Mouse (Mus musculus) limb, embryonic 15.5 days (tissue): ENCODE measurements around the gene Jagn1. TPM values are rescaled to one million over a fixed set of nuclear protein-coding genes. Genes with fewer than 3 reads are reported as not detected.

Experiments used
- ATAC-seq: fragments of 200-750 bp; cut with Nextera tagmentation; 2 replicates; pipeline ENCODE4 v1.8.0; 2017; ENCODE audit warnings: low read depth, moderate TSS enrichment; ENCODE audit not compliant: insufficient number of reproducible peaks, low FRiP score, low TSS enrichment
- H3K27ac ChIP-seq: fragments of 300-500 bp; sonication (generic); 2 replicates; pipeline ENCODE4 v1.5.1; 2015; ENCODE audit warnings: moderate library complexity, mild to moderate bottlenecking, inconsistent platforms
- H3K27me3 ChIP-seq: fragments of 300-500 bp; sonication (generic); 2 replicates; pipeline ENCODE4 v1.6.1; 2015; ENCODE audit warnings: inconsistent platforms
- H3K36me3 ChIP-seq: fragments of 300-500 bp; sonication (generic); 2 replicates; pipeline ENCODE4 v1.6.1; 2015; ENCODE audit warnings: inconsistent platforms
- H3K4me1 ChIP-seq: fragments of 300-500 bp; sonication (generic); 2 replicates; pipeline ENCODE4 v1.6.1; 2015; ENCODE audit warnings: inconsistent platforms
- H3K4me2 ChIP-seq: fragments of 300-500 bp; sonication (generic); 2 replicates; pipeline ENCODE4 v1.6.1; 2015; ENCODE audit warnings: mild to moderate bottlenecking, inconsistent platforms
- H3K4me3 ChIP-seq: fragments of 300-500 bp; sonication (generic); 2 replicates; pipeline ENCODE4 v1.5.1; 2015; ENCODE audit warnings: mild to moderate bottlenecking, inconsistent platforms
- H3K9ac ChIP-seq: fragments of 300-500 bp; sonication (generic); 2 replicates; pipeline ENCODE4 v1.6.1; 2015; ENCODE audit warnings: inconsistent platforms
- H3K9me3 ChIP-seq: fragments of 300-500 bp; sonication (generic); 2 replicates; pipeline ENCODE4 v1.6.1; 2016; ENCODE audit warnings: inconsistent platforms
- WGBS: fragments of 180-500 bp; shearing (Covaris S2); methylation state at CpG from one replicate; pipeline ENCODE4 v1.1.7; 2015; 5-methylcytosine and 5-hydroxymethylcytosine counted together
- polyA plus RNA-seq: library from polyadenylated mRNA; unstranded; fragments of >200 nt; fragmentation: Nextera tagmentation; extraction: Ambion mirVana; gene quantifications from 2 replicates; pipeline ENCODE4 v1.2.1, GENCODE M21; 2015

Gene Jagn1
- polyA plus RNA-seq, 1 experiment from 2014 or later: 88.5 TPM

DNA sequence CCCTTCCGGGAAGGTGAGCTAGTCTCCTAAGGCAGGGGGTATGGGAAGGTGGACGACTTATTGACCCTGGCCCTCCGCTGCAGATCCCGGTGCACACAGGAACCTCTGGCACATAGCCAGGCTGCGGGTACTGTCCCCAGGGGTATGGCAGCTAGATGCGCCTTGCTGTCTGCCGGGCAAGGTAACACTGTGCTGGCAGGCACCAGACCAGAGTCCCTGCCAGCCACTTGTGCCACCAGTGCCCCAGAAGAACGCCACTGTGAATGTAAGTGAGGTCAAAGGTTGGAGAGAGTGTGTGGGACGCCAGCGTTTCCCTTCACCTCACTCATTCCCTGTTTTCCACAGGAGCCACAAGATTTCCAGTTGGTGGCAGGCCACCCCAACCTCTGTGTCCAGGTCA is 36.5 kb downstream of the Jagn1 start:
- WGBS: 84% methylated on average over 10 of the region's 10 CpGs
- Histone ChIP-seq H3K36me3 (no peaks in the 10 kb centered on the region), H3K27me3 (peaks cover 41% of the 10 kb centered on the region)

GRCm38 (mm10) chr6:113480555-113481373 is 38.4 kb downstream of the Jagn1 start:
- H3K9ac ChIP-seq: no peak overlapping the region
- H3K27me3 ChIP-seq: peaks cover 38% of the 10 kb centered on the region
- H3K4me2 ChIP-seq: no peak overlapping the region
- no peak overlapping the region for H3K4me3 ChIP-seq
- peak overlapping the region; percentile 39 for H3K27ac ChIP-seq
- peak; percentile 13; the same call in 1 of the 2 replicates for ATAC-seq
- peaks cover 19% of the 10 kb centered on the region for H3K4me1 ChIP-seq
- WGBS: 48% methylated on average over 18 of the region's 18 CpGs
- H3K9me3 ChIP-seq: no peaks in the 10 kb centered on the region
- no peaks in the 10 kb centered on the region for H3K36me3 ChIP-seq

More for the DNA sequence above, 36.5 kb downstream of the Jagn1 start:
- Histone ChIP-seq H3K27ac (no peak overlapping the region), H3K4me3 (no peak overlapping the region), H3K4me2 (no peak overlapping the region), H3K9ac (no peak overlapping the region), H3K4me1 (peaks cover 17% of the 10 kb centered on the region), H3K9me3 (no peaks in the 10 kb centered on the region)
- no peak for ATAC-seq

- ATAC-seq: no peak
- Histone ChIP-seq H3K4me1 (peaks cover 24% of the 10 kb centered on the region), H3K36me3 (no peaks in the 10 kb centered on the region), H3K27ac (peak overlapping the region; percentile 47), H3K9me3 (no peaks in the 10 kb centered on the region), H3K4me2 (peak overlapping the region; percentile 72), H3K9ac (no peak overlapping the region; the same call in 1 of the 2 replicates), H3K4me3 (peak overlapping the region; percentile 45), H3K27me3 (peaks cover 38% of the 10 kb centered on the region)
- 3% methylated on average over 65 of the region's 65 CpGs for WGBS
These were observed 40.2 kb downstream of the Jagn1 start for GRCm38 (mm10) chr6:113482477-113483099.

DNA sequence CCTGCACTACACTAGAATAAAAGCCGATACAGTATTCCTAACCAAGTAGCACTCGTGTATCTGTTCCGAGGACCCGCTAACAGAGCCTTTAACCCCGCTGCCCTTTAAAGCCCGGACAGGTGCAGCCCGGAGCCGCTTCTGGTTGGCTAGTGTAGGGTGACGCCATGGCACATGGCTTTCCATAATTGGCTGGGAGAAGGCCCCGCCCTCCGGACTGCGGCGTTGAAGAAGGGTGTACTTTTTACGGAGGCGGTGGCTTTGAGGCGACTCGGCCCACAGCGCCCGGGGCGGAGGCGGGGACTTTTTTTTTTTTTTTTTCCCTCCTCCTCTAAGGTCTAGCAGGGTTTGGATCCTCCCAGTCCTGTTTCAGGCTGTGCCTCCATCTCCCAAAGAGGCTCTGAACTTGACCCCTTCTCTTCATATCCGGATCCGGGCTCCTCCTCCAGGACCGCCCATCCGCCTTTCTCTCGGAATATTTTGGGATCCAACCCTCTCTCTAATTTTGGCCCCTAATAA is 40.8 kb downstream of the Jagn1 start, which contains the start of gene Creld1:
TSS of gene Creld1 (plus strand) at position 198 of the 516 bp plus-strand sequence.
- Histone ChIP-seq H3K36me3 (no peaks in the 10 kb centered on the region), H3K4me1 (peaks cover 24% of the 10 kb centered on the region), H3K9ac (peak within 1 kb of the TSS; percentile 35), H3K4me3 (peak within 1 kb of the TSS; percentile 45), H3K27ac (peak within 1 kb of the TSS; percentile 63), H3K4me2 (peak within 1 kb of the TSS; percentile 72), H3K9me3 (no peaks in the 10 kb centered on the region), H3K27me3 (peaks cover 38% of the 10 kb centered on the region)
- ATAC-seq: peak; percentile 82
- WGBS: under 1% methylated on average over 26 of the region's 26 CpGs

DNA sequence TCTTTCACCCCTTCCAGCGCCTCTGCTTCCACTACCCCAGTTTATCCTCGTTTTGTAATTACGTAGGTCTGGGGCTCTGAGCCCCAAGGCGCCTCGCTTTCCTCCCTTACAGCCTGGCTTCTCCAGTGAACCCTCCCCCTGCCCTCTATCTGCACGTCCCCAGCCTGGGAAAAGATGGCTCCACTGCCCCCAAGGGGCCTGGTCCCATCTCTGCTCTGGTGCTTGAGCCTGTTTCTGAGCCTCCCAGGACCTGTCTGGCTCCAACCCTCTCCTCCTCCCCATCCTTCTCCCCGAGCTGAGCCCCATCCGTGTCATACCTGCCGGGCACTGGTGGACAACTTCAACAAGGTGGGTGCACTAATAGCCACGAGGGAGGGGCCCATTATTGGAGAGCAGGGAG is 41.4 kb downstream of the Jagn1 start:
- peaks cover 38% of the 10 kb centered on the region for H3K27me3 ChIP-seq
- H3K4me3 ChIP-seq: peak overlapping the region; percentile 45
- H3K4me2 ChIP-seq: peak overlapping the region; percentile 72
- no peaks in the 10 kb centered on the region for H3K36me3 ChIP-seq
- WGBS: 12% methylated on average over 10 of the region's 10 CpGs
- peak overlapping the region; percentile 35 for H3K9ac ChIP-seq
- H3K4me1 ChIP-seq: peaks cover 24% of the 10 kb centered on the region
- no peaks in the 10 kb centered on the region for H3K9me3 ChIP-seq
- no peak for ATAC-seq
- H3K27ac ChIP-seq: peak overlapping the region; percentile 63; the same call in 1 of the 2 replicates

DNA sequence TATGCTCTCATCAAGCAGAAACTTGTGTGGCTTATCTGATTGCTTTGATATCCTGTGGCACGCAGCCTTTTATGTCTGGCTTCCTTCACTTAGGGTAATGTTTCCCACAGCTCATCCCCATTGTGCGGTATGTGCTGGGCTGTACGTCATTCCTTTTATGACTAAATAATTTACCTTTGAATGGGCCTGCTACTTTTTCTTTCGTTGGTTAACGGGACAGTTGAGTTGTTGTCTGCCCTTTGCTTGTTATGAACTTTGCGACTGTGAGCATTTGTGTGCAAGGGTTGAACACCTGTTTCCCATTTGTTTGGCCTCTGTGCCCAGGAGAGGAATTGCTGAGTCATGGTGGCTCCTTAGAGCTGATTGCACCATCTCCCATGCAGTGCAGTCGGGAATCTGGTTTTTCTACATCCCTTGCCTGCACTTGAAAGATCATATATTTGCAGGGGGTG is 44.8 kb downstream of the Jagn1 start:
- Histone ChIP-seq H3K27me3 (peaks cover 9% of the 10 kb centered on the region), H3K27ac (0 out of 2 replicates have a peak overlapping the region, but pooled peaks have one; percentile 51), H3K4me1 (peaks cover 23% of the 10 kb centered on the region), H3K4me3 (no peak overlapping the region), H3K4me2 (no peak overlapping the region), H3K36me3 (peaks cover 6% of the 10 kb centered on the region; the same call in 1 of the 2 replicates), H3K9me3 (no peaks in the 10 kb centered on the region), H3K9ac (no peak overlapping the region)
- WGBS: 10% methylated on average over 7 of the region's 7 CpGs
- no peak for ATAC-seq

DNA sequence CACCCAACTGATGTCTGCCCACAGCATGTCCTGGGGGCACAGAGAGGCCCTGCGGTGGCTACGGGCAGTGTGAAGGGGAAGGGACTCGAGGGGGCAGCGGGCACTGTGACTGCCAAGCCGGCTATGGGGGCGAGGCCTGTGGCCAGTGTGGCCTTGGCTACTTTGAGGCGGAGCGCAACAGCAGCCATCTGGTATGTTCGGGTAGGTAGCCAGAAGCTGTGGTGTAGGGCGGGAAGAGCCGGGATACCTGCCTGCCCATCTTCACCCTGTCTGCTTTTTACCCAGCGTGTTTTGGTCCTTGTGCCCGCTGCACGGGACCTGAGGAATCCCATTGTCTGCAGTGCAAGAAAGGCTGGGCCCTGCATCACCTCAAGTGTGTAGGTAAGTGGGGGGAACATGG is 47.0 kb downstream of the Jagn1 start:
- no peak overlapping the region for H3K4me3 ChIP-seq
- WGBS: 91% methylated on average over 14 of the region's 14 CpGs
- ATAC-seq: no peak
- H3K9ac ChIP-seq: no peak overlapping the region
- H3K36me3 ChIP-seq: peaks cover 6% of the 10 kb centered on the region; the same call in 1 of the 2 replicates
- no peak overlapping the region for H3K27ac ChIP-seq
- no peaks in the 10 kb centered on the region for H3K9me3 ChIP-seq
- 0 out of 2 replicates have a peak, but pooled peaks cover under 1% of the 10 kb centered on the region for H3K27me3 ChIP-seq
- no peak overlapping the region for H3K4me2 ChIP-seq
- H3K4me1 ChIP-seq: peaks cover 8% of the 10 kb centered on the region; the same call in 1 of the 2 replicates

- peaks cover 23% of the 10 kb centered on the region for H3K27me3 ChIP-seq
- no peak overlapping the region for H3K4me2 ChIP-seq
- no peak for ATAC-seq
- peaks cover 17% of the 10 kb centered on the region for H3K4me1 ChIP-seq
- WGBS: 75% methylated on average over 24 of the region's 24 CpGs
- no peak overlapping the region for H3K9ac ChIP-seq
- no peaks in the 10 kb centered on the region for H3K9me3 ChIP-seq
- no peak overlapping the region for H3K27ac ChIP-seq
- H3K4me3 ChIP-seq: no peak overlapping the region
- peaks cover 6% of the 10 kb centered on the region; the same call in 1 of the 2 replicates for H3K36me3 ChIP-seq
These were observed 49.9 kb downstream of the Jagn1 start for GRCm38 (mm10) chr6:113492101-113492864.

- peak; percentile 62; the same call in 1 of the 2 replicates for ATAC-seq
- H3K27ac ChIP-seq: no peak overlapping the region
These were observed 52.0 kb downstream of the Jagn1 start for GRCm38 (mm10) chr6:113494258-113494788.

DNA sequence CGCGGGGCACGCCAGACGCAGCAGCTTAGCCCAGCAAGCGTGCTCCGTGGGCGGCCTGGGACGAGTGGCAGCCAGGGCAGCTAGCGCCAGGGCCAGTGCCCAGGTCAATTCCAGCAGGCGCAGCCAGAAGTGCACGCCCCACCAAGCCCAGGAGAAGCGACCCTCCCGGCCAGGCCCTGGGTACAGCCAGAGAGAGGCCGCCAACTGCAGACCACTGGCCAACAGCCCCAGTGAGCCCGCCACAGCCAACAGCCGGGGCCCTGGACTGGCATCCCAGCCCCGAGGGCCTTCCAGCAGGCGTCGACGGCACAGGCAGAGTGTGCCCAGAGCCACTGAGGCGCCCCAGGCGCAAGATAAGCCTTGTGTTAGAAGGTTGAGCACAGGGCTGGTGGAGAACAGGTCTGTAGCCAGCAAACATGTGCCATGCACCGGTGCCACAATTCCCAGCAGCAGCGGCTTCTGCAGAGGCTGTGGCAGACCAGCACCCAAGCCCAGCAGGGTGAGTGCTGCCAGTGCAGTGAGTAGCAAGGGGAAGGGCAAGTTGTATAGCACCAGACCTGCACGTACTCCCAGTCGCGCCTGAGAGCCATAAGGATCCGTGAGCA is 52.8 kb downstream of the Jagn1 start:
- ATAC-seq: no peak
- no peaks in the 10 kb centered on the region for H3K36me3 ChIP-seq
- no peak overlapping the region for H3K9ac ChIP-seq
- no peak overlapping the region for H3K27ac ChIP-seq
- peaks cover 38% of the 10 kb centered on the region for H3K27me3 ChIP-seq
- H3K4me2 ChIP-seq: peak overlapping the region; percentile 60
- 35% methylated on average over 28 of the region's 28 CpGs for WGBS
- peaks cover 15% of the 10 kb centered on the region for H3K4me1 ChIP-seq
- H3K4me3 ChIP-seq: peak overlapping the region; percentile 41
- no peaks in the 10 kb centered on the region for H3K9me3 ChIP-seq

More at GRCm38 (mm10) chr6:113494258-113494788, 52.0 kb downstream of the Jagn1 start:
- H3K4me1 ChIP-seq: peaks cover 15% of the 10 kb centered on the region
- H3K9ac ChIP-seq: no peak overlapping the region
- H3K9me3 ChIP-seq: no peaks in the 10 kb centered on the region
- peaks cover 32% of the 10 kb centered on the region for H3K27me3 ChIP-seq
- H3K4me3 ChIP-seq: peak overlapping the region; percentile 41
- WGBS: 1% methylated on average over 54 of the region's 54 CpGs
- H3K4me2 ChIP-seq: peak overlapping the region; percentile 60
- H3K36me3 ChIP-seq: peaks cover 5% of the 10 kb centered on the region; the same call in 1 of the 2 replicates
